Mouse (Mus musculus) lung, postnatal 10 days (tissue): ENCODE results near the gene Apol7c.
"Not testable (repeated sequence)": the region's sequence is repeated elsewhere in the genome, so short reads cannot be mapped to it uniquely, and the experiment has no call there.

Source experiments
- DNase-seq: peaks from one replicate; pipeline ENCODE4 v3.0.0; 2021

Gene Apol7c

DNA sequence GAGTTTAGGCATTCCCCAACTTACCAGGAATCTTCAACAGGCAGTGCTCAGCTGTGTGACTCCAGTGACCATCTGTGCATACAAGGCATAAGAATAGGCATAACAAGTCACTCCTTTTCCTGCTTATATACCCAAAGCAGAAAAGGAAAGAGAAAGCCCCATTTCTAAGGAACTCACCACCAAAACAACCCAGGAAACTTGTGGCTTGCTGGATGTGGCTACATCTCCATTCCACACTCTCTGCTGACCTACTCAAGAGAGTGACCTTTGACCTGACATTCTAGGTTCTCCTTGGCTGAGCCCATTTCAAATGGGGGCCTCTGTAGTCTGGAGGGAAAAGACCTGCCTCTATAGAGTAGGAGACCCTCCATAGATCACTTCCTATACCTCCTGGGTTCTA is at the start of gene Apol7c:
Gene Apol7c (minus strand): TSS at position 101 of the 400 bp plus-strand sequence.
- no peak for DNase-seq

DNA sequence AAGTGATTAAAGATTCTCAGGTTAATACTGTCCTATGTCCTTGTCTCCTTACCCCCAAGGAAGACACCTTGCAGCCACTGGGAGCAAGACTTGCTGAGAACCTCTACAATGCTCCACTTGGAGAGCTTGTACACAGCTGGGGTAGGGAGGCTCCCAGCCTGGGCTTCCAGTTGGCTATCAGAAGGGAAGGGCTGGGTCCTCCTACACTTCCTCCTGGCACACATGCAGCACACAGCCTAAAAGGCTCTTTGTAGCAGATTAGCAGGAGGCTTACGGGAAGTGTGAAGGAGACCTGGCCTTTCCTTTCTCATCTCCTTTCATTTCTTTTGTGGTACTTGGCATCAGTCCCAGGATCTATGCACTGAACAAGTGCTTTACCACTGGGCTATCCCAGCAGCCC is 48.6 kb upstream of the Apol7c start:
- peak; percentile 58 for DNase-seq

DNA sequence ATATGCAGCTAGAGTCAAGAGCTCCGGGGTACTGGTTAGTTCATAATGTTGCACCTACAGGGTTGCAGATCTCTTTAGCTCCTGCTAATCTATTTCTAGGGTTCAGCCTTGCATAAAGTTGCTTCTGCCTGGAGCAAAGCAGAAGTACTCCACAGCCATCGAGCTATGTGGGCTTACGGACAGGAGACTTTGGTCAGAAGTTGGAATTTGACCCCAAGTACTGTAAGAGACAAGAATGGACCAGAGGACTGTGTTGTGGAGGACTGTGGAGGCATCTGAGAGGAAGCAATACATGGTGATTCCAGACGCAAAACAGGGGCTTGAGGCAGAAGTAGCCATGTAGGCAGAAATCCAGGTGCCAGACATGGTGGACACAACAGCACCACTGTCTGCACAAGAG is 46.2 kb upstream of the Apol7c start:
- no peak for DNase-seq

DNA sequence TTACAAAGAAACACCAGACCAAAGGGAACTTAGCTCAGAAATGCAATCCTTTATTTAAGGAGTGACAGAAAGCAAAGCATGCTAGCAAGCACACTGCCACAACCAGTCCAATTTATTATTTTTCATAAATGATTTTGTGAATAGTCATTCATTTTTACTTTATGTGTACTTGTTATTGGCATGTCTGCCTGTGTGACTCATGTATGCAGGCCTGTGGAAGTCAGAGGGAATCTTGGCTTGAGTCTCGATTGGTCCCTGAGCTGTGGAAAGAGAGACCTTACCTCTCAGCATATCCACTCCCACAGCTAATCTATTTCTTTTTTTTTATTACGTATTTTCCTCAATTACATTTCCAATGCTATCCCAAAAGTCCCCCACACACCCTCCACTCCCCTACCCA is 45.7 kb upstream of the Apol7c start:
- no peak for DNase-seq

DNA sequence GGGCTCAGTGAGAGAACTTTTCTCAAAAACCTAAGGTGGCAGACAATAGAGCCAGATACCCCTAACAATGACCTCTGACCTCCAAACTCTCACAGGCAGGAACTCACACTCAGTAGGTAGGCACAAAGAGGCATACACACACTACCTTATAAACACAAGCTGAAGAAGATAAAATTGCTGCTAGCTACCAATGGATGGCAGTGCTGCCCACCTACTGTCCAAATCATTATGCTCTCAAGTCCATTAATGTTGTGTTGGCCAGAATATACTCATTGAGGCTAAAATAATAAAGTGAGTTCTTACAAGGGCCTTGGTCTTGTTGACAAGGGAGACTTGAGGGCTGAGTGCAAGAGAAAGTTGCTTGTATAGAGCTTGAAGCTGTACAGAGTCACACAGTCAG is 30.1 kb upstream of the Apol7c start:
- no peak for DNase-seq

DNA sequence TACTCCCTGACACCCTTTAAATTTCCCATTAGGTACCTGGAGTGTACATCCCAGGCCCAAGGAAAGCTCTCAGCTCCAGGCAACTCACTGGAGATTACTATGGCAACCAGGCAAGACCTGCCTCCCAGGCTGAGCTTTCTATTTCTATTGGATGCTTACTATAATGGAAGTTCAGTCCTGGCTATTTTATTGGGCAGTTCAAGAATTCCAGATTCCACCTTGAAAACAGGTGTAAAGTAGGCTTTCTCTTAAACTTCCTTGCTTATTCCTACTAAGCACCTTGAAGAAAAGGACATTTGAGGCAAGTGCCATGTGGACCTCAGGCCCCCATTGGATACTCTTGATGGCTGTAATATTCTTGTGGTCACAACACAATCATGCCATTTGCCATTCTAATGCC is 28.7 kb upstream of the Apol7c start, which contains the start of gene 1700025B11Rik:
Gene 1700025B11Rik (minus strand): TSS at position 101 of the 400 bp plus-strand sequence.
- DNase-seq = no peak

DNA sequence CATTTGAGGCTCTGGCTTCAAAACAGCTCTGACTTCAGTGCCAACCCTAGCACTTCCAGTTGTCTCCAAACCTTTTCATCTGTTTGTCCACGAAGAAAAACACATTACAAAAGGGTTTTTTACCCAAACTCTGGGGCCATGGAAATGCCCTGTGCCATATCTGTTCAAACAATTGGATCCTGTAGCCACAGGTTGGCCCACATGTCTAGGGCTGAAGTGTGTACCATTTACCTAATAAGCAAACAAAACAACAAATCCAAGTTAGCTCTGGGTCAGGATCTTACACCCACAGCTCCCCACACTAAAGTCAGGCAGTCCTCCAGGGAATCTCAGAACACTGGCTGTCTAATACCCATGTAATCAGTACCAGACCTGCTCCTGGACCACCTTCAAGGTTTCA is 6.1 kb upstream of the Apol7c start:
- not testable (repeated sequence) for DNase-seq

DNA sequence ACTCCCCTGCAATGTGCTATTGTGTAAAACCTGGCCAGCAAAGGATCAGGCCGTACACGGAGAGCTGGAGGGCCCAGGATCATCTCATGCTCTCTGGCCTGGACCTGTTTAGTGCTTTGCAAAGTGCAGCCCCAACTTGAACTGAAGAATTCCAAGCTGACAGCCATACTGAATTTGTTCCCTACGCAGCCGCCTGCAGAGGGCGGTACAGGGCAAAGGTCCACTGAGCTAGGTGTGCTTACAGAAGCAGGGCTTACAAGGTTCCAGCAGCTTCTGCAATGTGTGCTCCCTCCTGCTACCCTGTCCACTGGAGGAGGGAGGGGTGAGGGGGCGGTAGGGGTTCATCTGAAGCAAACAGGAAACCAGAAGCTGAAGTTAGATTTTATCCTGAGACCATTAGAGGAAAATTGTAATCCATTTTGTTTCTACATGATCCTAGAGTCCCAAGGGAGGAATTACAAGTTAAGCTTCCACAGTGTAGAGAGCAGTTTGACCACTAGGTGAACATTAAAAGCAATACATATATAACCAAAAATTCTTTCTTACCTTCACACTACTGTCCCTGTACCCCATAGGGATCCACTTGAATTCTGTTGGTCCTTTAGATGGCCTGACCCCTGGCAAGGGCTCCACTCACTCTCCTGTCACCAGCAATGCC is 9.8 kb downstream of the Apol7c start:
- peak; percentile 73 for DNase-seq

DNA sequence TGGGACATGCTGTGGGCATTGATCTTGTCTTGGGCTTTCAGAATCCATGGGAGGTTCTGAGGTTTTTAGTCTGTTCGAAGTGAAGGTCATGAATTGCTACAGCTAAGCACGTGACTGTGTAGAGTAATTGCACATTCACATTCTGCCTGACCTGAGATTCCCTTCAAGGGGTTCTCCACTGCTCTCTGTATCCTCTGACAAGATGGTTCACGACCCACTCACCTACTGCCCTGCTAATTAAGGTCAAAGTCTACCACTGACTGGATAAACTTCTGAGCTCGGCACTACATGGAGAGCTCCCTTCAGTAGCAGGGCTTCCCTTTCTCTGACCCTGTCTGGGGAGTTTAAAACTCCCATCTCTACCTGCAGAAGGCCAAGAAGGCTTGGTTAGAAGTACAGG is 12.5 kb downstream of the Apol7c start:
- not testable (repeated sequence) for DNase-seq

DNA sequence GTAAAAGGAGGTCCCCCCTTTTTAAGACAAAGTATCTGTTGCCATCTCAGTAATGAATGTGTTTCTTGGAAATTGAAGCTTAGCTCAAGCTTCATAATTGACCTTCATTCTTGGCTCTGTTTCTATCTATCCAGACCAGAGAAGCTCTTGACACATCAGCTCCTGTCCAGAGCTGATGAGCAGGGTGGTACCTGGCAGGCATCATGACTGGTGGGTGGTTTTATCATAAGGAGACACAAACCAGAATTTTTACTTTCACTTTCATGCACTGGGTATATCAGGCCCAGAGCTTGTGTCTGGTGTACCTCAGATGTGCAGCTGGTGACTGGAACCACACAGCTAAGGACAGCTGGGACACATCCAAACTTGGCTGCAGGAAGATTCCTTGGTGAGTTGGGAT is 25.1 kb downstream of the Apol7c start, which contains the start of gene Apol11a:
Gene Apol11a (plus strand): TSS at position 306 of the 400 bp plus-strand sequence.
- DNase-seq = not testable (repeated sequence)

DNA sequence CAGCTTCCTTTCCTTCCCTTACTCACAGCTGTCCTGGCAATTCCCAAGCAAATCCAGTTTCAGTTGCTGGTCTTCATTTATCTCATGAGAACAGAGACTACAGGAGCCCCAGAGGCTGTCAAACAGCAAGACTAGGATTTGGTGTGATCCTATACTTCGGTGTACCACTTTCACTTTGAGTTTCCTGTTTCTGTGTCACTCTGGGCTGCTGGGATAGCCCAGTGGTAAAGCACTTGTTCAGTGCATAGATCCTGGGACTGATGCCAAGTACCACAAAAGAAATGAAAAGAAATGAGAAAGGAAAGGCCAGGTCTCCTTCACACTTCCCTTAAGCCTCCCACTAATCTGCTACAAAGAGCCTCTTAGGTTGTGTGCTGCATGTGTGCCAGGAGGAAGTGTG is 38.4 kb downstream of the Apol7c start:
- not testable (repeated sequence) for DNase-seq

DNA sequence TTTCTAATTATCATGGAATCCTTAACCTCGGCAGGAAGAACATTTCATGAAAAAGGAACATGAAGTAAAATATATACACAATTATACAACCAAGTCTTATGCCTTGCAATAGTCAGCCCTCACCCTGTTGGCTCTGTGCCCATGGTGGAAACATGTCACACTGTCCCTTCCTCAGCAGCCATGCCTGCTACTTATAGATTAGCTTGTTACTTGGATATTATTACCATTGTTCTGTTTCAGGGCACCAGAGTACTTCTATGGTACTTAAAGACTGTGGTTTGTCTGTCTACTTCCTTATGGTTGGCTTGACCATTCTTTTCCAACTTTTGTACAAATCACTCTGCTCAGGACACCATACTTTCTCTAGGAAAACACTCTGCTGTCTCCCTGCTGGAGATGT is 39.9 kb downstream of the Apol7c start:
- DNase-seq = not testable (repeated sequence)

DNA sequence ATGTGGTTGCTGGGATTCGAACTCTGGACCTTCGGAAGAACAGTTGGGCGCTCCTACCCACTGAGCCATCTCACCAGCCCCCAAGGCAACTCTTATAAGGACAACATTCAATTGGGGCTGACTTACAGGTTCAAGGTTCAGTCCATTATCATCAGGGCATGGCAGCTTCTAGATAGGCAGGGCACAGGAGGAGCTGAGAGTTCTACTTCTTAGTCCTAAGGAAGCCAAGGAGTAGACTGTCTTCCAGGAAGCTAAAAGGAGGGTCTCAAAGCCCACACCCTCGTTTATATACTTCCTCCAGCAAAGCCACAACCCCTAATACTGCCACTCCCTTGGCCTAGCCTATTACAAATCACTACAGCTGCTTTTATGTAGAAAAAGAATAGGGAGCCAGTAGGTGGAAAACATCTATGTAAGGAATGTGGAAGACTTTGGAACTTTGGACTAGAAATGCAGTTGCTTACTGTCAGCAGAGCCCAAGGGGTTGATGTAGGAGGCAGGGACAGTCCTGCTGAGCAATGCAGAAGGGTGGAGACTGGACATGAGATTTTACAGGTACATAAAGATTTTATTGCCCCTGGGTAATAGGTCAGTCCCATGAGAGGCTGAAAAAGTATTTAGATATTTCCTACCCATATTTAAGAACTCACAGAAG is 50.8 kb downstream of the Apol7c start:
- DNase-seq = no peak

DNA sequence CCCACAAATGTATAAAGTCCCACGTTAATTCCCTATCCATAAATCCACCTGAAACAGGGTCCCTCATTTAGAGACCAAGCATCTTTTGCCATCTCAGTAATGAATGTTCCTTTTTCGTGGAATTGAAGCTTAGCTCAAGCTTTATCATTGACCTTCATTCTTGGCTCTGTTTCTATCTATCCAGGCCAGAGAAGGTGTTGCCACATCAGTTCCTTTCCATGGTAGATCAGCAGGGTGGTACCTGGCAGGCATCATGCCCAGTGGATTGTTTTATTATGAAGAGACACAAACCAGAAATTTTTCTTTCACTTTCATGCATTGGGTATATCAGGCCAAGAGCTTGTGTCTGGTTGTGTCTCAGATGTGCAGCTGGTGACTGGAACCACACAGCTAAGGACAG is 56.4 kb downstream of the Apol7c start, which contains the start of gene Apol10a:
Gene Apol10a (plus strand): TSS at position 355 of the 400 bp plus-strand sequence.
- not testable (repeated sequence) for DNase-seq
